9 mouse cellular contexts compared by ENCODE assay signal in genomic region chr9:44645481-44645880, GRCm38 (mm10). TPM values are rescaled to one million over a fixed set of nuclear protein-coding genes. Genes with fewer than 3 reads are reported as not detected.
DNase-seq lines count a peak whose midpoint lies in the region; ATAC-seq and TF ChIP-seq lines count a peak whose summit lies in the region.
"Had no signal": no experiment of that assay in that cellular context is flagged by ENCODE, and none has a peak within 500 bp of the region (broad histone marks: within the 10 kb centered on the region; RNA-seq: fewer than 3 reads in every experiment).

No protein-coding gene starts in this region.

- H3K27me3 ChIP-seq in liver, postnatal 0 days (ENCODE audit: insufficient read depth, low read length), result no peaks in the 10 kb centered on the region
- H3K27me3 ChIP-seq: midbrain, embryonic 12.5 days had no signal

- peak overlapping the region; percentile 48; the same call in 1 of the 2 replicates for H3K4me2 ChIP-seq in liver, postnatal 0 days (ENCODE audit: low read depth, low read length)
- H3K4me2 ChIP-seq: midbrain, embryonic 12.5 days had no signal

- H3K4me1 ChIP-seq in liver, postnatal 0 days (ENCODE audit: insufficient read depth), result 0 out of 2 replicates have a peak, but pooled peaks cover 5% of the 10 kb centered on the region
- H3K4me1 ChIP-seq: midbrain, embryonic 12.5 days had no signal

- H3K27ac ChIP-seq in liver, postnatal 0 days (ENCODE audit: low read depth), result no peak overlapping the region; the same call in 1 of the 2 replicates
- H3K27ac ChIP-seq: midbrain, embryonic 12.5 days had no signal

- 0 out of 2 replicates have a peak, but pooled peaks have one; percentile 18 for TF ChIP-seq CTCF in liver, postnatal 0 days (IDR thresholded peaks at IDR 0.05; ENCODE audit: low read depth)

- DNase-seq in layer of hippocampus, adult 9-11 months, result peak; percentile 25
- DNase-seq in layer of hippocampus, postnatal 14 days (ENCODE audit: low spot score in 2 of 2), result no peak
- DNase-seq in adrenal gland, postnatal 25 days, result peak; percentile 60
- DNase-seq in gastrocnemius, postnatal 36 days, result peak; percentile 56 to 62
- no peak for DNase-seq in liver, postnatal 0 days
- DNase-seq in frontal cortex, postnatal 10 days (ENCODE audit: low spot score in 2 of 2), result no peak
- DNase-seq in layer of hippocampus, postnatal 36 days, result no peak
- DNase-seq in left cerebral cortex, adult 18-20 months (ENCODE audit: low spot score in 2 of 2), result no peak

- H3K9ac ChIP-seq in liver, postnatal 0 days (replicated peaks), result no peak overlapping the region
- H3K9ac ChIP-seq: midbrain, embryonic 12.5 days had no signal

- no peak for ATAC-seq in liver, postnatal 0 days

- no peak for TF ChIP-seq EP300 in liver, postnatal 0 days (IDR thresholded peaks at IDR 0.05; ENCODE audit: low read depth)

- 50% methylated on average over 5 of the region's 5 CpGs for WGBS in liver, postnatal 0 days (ENCODE audit: insufficient replicate concordance)

- no peak overlapping the region for H3K4me3 ChIP-seq in liver, postnatal 0 days (ENCODE audit: low read depth, low read length)
- H3K4me3 ChIP-seq: midbrain, embryonic 12.5 days had no signal

- 0 out of 2 replicates have a peak, but pooled peaks cover 4% of the 10 kb centered on the region for H3K36me3 ChIP-seq in liver, postnatal 0 days (replicated peaks; ENCODE audit: insufficient read depth, low read length)

- H3K9me3 ChIP-seq in liver, postnatal 0 days (ENCODE audit: low read length), result no peaks in the 10 kb centered on the region
- H3K9me3 ChIP-seq: midbrain, embryonic 12.5 days had no signal

- intact Hi-C loops in gastrocnemius, postnatal 36 days (cut with DNase I), result no loop called here

RNA-seq across cellular contexts. Expression of gene Treh, which starts 27.6 kb away (rescaled TPM):
- not detected for total RNA-seq in layer of hippocampus, postnatal 14 days (2021)
- total RNA-seq in adrenal gland, postnatal 25 days (2021), result not detected in 2 replicates
- not detected for total RNA-seq in gastrocnemius, postnatal 36 days (2021)
- 0.94 and 1.4 TPM in 2 replicates for polyA plus RNA-seq in liver, postnatal 0 days (2015; fragmentation: Nextera tagmentation; extraction: Ambion mirVana)
- not detected for total RNA-seq in layer of hippocampus, postnatal 36 days (2021)
- not detected for total RNA-seq in left cerebral cortex, adult 18-20 months (2021)
- polyA plus RNA-seq: midbrain, embryonic 12.5 days had no signal

RNA-seq across cellular contexts. Expression of gene Ddx6, which starts 40.8 kb away (rescaled TPM):
- total RNA-seq in layer of hippocampus, postnatal 14 days (2021), result 100 to 1,000 TPM; 107 TPM
- total RNA-seq in adrenal gland, postnatal 25 days (2021), result 126 and 145 TPM in 2 replicates
- total RNA-seq in gastrocnemius, postnatal 36 days (2021), result 10 to 100 TPM; 57.4 to 60.7 TPM
- polyA plus RNA-seq in liver, postnatal 0 days (2015; fragmentation: Nextera tagmentation; extraction: Ambion mirVana), result 5.3 and 6.3 TPM in 2 replicates
- 100 to 1,000 TPM; 133 to 134 TPM for total RNA-seq in layer of hippocampus, postnatal 36 days (2021)
- 100 to 1,000 TPM; 145 to 155 TPM for total RNA-seq in left cerebral cortex, adult 18-20 months (2021)

Comparison
In these comparisons a context has a peak if more than half of its experiments do, and no peak if none do; other contexts are left out.
1. DNase-seq: peak in layer of hippocampus, adult 9-11 months (single experiment), adrenal gland, postnatal 25 days (single experiment) and gastrocnemius, postnatal 36 days (2 of 2); none in layer of hippocampus, postnatal 14 days (0 of 2), liver, postnatal 0 days (single experiment), frontal cortex, postnatal 10 days (0 of 2), layer of hippocampus, postnatal 36 days (0 of 2) and left cerebral cortex, adult 18-20 months (0 of 2).